Mouse (Mus musculus) midbrain, embryonic 11.5 days (tissue): ENCODE measurements around the gene Pthlh. TPM values are rescaled to one million over a fixed set of nuclear protein-coding genes. Genes with fewer than 3 reads are reported as not detected.
A peak's percentile ranks its signal among the peaks of the same experiment; 100 is the strongest.
"Not testable (repeated sequence)": the region's sequence is repeated elsewhere in the genome, so short reads cannot be mapped to it uniquely, and the experiment has no call there.

Experiments
- ATAC-seq: fragments of 200-750 bp; cut with Nextera tagmentation; 2 replicates; pipeline ENCODE4 v1.8.0; 2017; ENCODE audit warnings: moderate TSS enrichment, moderate library complexity; ENCODE audit not compliant: low FRiP score
- DNase-seq: peaks from one replicate; pipeline ENCODE4 v3.0.0; 2015; ENCODE audit warnings: low spot score; ENCODE audit errors: missing footprints
- H3K27ac ChIP-seq: fragments of 300-500 bp; sonication (generic); 2 replicates; pipeline ENCODE4 v1.5.1; 2014; ENCODE audit warnings: low read depth, low read length
- H3K27me3 ChIP-seq: fragments of 300-500 bp; sonication (generic); 2 replicates; pipeline ENCODE4 v1.6.1; 2014; ENCODE audit warnings: mild to moderate bottlenecking, low read length, moderate library complexity, mixed read lengths; ENCODE audit not compliant: control insufficient read depth, insufficient read depth
- H3K36me3 ChIP-seq: fragments of 300-500 bp; sonication (generic); 2 replicates; pipeline ENCODE4 v1.6.1; 2014; ENCODE audit warnings: mild to moderate bottlenecking, low read length, moderate library complexity, mixed read lengths; ENCODE audit not compliant: control insufficient read depth, insufficient read depth
- H3K4me1 ChIP-seq: fragments of 300-500 bp; sonication (generic); 2 replicates; pipeline ENCODE4 v1.6.1; 2014; ENCODE audit warnings: low read length; ENCODE audit not compliant: control insufficient read depth, insufficient read depth
- H3K4me2 ChIP-seq: fragments of 300-500 bp; sonication (generic); 2 replicates; pipeline ENCODE4 v1.6.1; 2014; ENCODE audit warnings: mild to moderate bottlenecking, moderate library complexity
- H3K4me3 ChIP-seq: fragments of 300-500 bp; sonication (generic); 2 replicates; pipeline ENCODE4 v1.5.1; 2014; ENCODE audit warnings: low read depth, low read length
- H3K9ac ChIP-seq: fragments of 300-500 bp; sonication (generic); 2 replicates; pipeline ENCODE4 v1.6.1; 2014; ENCODE audit warnings: low read length
- H3K9me3 ChIP-seq: fragments of 300-500 bp; sonication (generic); 2 replicates; pipeline ENCODE4 v1.6.1; 2016; ENCODE audit warnings: low read length; ENCODE audit not compliant: control insufficient read depth
- WGBS: fragments of 180-500 bp; shearing (Covaris S2); extraction: QIAGEN DNeasy Blood & Tissue Kit; methylation state at CpG from one replicate; pipeline ENCODE4 v1.1.7; 2014; 5-methylcytosine and 5-hydroxymethylcytosine counted together
- polyA plus RNA-seq: library from polyadenylated mRNA; unstranded; fragments of >200 nt; fragmentation: Nextera tagmentation; extraction: Ambion mirVana; gene quantifications from 2 replicates; pipeline ENCODE4 v1.2.1, GENCODE M21; 2014

Gene Pthlh
- 0.25 and 0.39 TPM in 2 replicates for polyA plus RNA-seq

DNA sequence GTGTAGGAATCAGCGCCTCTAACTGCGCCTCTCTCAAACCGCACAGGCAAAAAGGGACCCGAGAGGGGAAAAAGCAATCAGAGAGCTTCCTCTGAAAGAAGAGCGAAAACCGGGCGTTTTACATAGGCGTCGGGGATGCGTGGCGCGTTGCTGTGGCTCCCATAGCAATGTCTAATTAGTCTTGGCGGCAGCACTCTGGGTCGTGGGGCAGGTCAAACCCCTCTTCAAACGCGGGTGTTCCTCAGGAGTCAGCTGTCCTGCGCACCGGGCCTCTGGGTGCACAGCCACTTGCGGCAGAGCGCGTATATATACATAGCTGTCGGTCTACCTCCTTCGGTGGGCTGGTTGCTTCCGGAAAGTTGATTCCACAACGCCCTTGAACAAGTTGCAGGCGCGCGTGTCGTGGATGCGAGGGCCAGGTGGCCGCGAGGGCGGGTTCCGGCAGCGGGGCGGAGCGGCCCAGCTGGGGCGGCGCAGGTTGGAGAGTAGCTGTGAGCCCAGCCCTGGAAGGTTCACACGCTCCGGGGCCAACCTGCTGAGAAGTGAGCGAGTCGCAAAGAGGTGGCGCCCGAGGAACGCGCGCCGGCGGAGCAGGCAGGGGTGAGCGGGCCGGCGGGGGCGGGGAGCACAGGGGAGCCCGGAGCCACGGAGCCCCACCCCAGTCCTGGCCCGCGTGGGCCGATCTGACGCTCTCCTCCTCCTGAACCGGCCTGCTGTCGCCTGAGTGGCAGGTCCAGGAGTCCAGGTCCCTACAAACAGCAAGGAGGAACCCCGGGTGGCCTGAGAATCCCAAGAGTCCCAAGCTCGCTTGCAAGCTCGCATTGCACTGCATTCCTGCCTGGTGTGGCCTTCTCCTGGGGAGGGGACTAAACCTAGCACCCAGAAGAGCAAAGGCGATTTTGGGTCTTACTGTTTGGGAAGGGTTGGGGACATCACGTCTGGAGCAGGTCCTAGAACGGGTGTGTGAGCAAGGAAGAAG is at the start of gene Pthlh:
Gene Pthlh (minus strand): TSS at position 597 of the 979 bp plus-strand sequence.
- H3K36me3 ChIP-seq, result no peaks in the 10 kb centered on the region
- peak within 1 kb of the TSS; percentile 52 for H3K9ac ChIP-seq
- H3K4me2 ChIP-seq, result peak within 1 kb of the TSS; percentile 83
- no peaks in the 10 kb centered on the region for H3K9me3 ChIP-seq
- H3K4me1 ChIP-seq, result peaks cover 3% of the 10 kb centered on the region
- H3K27ac ChIP-seq, result no peak within 1 kb of the TSS
- H3K27me3 ChIP-seq, result peaks cover 37% of the 10 kb centered on the region
- ATAC-seq (peak; percentile 86), DNase-seq (peak; percentile 96)
- H3K4me3 ChIP-seq, result peak within 1 kb of the TSS; percentile 44
- under 1% methylated on average over 66 of the region's 68 CpGs for WGBS

DNA sequence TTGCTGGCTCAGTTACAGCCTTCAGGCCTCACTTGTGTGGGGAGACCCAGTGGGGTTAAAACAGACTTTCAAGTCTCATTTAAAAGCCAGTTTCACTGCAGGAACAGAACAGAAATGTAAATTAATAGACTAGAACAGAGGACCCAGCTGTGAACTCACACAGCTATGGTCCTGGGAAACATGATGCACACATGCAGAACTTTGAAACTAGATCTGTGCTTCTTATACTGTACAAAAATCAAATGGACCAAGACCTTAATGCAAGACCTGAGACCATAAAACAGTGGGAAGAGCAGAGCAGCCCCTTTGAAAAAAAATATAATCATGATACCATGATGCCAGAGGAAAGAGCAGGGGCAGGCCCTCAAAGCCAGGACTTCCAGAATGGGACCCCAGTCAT is 49.3 kb upstream of the Pthlh start:
- ATAC-seq, result no peak
- H3K36me3 ChIP-seq, result no peaks in the 10 kb centered on the region

DNA sequence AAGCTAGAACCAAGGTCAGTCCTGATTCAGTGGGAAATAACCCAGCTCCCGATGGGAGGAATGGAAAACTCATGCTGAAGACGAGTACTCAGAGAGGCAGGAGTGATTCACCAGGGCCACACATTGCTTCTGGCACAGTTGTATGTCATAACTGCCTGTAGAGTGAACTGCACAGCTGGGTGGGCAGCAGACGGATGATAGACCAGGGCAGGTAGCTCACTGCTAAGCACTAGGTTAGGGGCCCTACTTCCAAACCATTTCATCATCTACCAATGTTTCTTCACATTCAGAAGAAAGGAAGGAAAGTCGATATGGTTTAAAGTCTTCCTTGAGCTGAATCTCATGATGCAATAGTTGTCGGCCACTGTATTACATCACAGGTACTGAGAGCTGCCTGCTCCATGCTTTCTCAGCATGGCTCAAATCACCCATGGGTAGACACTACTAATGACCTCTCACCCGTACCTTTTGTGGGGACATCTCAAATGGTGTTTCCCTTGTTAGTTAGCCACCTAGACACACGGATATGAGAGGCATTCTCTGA is 46.5 kb upstream of the Pthlh start:
- Histone ChIP-seq H3K9me3 (no peaks in the 10 kb centered on the region), H3K4me1 (no peaks in the 10 kb centered on the region), H3K4me3 (no peak overlapping the region), H3K27ac (no peak overlapping the region), H3K27me3 (no peaks in the 10 kb centered on the region), H3K9ac (no peak overlapping the region), H3K36me3 (no peaks in the 10 kb centered on the region), H3K4me2 (no peak overlapping the region)
- DNase-seq (no peak), ATAC-seq (no peak)
- 84% methylated on average over 7 of the region's 7 CpGs for WGBS

More for the DNA sequence above, 49.3 kb upstream of the Pthlh start:
- Histone ChIP-seq H3K4me2 (no peak overlapping the region), H3K27me3 (no peaks in the 10 kb centered on the region), H3K4me1 (no peaks in the 10 kb centered on the region), H3K4me3 (no peak overlapping the region), H3K27ac (no peak overlapping the region), H3K9me3 (no peaks in the 10 kb centered on the region), H3K9ac (no peak overlapping the region)
- no peak for DNase-seq

DNA sequence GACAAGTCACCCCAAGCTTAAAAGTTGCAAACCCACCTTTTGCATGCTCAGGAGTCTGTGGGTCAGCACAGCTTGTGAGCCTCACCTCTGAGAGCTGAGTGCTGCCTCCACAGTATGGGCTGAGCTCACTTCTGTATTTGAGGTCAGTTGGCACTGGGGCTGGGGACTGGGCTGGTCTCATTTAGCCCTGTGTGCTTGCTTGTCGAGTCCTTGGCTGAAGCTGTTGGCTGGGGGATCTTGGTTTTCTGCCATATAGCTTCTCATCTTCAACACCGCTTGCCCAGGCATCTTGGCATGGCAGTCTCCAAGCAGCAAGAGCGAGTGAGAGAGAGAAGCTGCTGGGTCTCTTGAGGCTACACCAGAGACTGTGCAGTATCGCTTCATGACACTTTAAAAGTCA is 46.1 kb upstream of the Pthlh start:
- 89% methylated on average over 4 of the region's 4 CpGs for WGBS
- Histone ChIP-seq H3K27ac (no peak overlapping the region), H3K36me3 (no peaks in the 10 kb centered on the region), H3K27me3 (no peaks in the 10 kb centered on the region), H3K4me2 (no peak overlapping the region), H3K9me3 (no peaks in the 10 kb centered on the region), H3K4me3 (no peak overlapping the region), H3K4me1 (no peaks in the 10 kb centered on the region), H3K9ac (no peak overlapping the region)
- ATAC-seq (no peak), DNase-seq (no peak)

DNA sequence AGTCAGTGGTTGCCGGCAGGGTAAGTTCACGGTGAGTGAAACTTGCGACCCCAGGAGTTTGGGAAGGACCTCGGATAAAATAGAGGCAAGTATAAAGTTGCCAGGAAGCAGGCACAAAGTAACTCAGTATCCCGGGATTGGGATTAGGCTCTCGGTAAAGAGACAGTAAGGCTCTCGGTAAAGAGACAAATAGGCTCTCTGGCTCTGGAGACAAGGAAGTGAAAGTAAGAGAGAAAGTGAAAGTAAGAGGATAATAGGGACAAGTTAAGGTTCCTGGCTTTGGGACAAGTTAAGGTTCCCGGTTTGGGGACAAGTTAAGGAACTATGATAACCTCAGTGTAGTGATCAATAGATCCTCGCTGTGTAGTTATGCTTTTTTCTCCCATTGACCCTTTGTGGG is 40.3 kb upstream of the Pthlh start:
- H3K9me3 ChIP-seq, H3K27me3 ChIP-seq, H3K4me2 ChIP-seq, ATAC-seq, H3K4me1 ChIP-seq, H3K36me3 ChIP-seq, H3K9ac ChIP-seq, H3K27ac ChIP-seq, DNase-seq, H3K4me3 ChIP-seq: not testable (repeated sequence)
- 70% methylated on average over 4 of the region's 9 CpGs for WGBS

DNA sequence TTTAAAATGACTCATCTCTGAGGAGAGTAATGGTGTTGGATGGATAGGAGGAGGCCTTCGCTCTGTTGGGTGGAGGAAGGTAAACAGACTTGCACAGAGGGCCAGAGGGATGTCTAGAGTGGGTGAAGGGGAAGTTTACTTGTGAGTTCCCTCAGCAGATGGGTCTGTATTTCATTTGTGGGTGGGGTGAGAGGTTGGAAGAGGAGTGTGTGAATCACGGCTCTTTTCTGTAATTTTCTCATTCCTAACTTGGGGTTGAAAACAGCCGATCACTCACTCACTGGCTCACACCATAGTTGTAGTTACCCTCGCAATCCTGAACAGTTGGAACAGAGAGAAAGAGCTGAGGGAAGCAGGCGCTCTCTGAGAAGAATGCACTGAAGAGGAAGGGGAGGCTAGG is 35.6 kb upstream of the Pthlh start:
- ATAC-seq, result no peak
- Histone ChIP-seq H3K27ac (no peak overlapping the region), H3K4me2 (no peak overlapping the region), H3K27me3 (no peaks in the 10 kb centered on the region), H3K4me1 (no peaks in the 10 kb centered on the region), H3K9ac (no peak overlapping the region), H3K4me3 (no peak overlapping the region), H3K36me3 (no peaks in the 10 kb centered on the region), H3K9me3 (no peaks in the 10 kb centered on the region)
- 84% methylated on average over 5 of the region's 5 CpGs for WGBS
- DNase-seq, result no peak

DNA sequence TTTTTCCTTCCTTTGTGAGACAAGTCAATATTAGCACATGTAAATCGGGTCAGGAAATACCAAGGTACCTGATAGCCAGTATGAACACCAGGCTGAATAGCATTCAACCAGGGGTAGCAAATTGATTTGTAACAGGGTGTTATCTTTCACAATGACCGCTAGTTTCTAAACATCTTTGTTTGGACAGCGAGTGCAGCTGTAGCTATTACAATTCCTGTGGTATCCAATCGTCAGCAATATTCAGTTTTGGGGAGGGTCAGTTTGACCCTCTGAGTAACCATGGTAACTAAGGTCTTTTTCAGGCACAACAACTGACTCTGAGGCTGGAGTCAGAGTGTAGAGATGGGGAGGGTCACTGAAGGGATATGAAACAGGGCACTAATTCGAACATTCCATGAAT is 15.3 kb upstream of the Pthlh start:
- Histone ChIP-seq H3K4me1 (peaks cover 3% of the 10 kb centered on the region), H3K9ac (no peak overlapping the region), H3K36me3 (no peaks in the 10 kb centered on the region), H3K27me3 (no peaks in the 10 kb centered on the region), H3K4me2 (no peak overlapping the region), H3K9me3 (peaks cover 5% of the 10 kb centered on the region), H3K4me3 (no peak overlapping the region), H3K27ac (no peak overlapping the region)
- ATAC-seq, result peak; percentile 81
- DNase-seq, result peak; percentile 85
- WGBS, result 30% methylated on average over 5 of the region's 5 CpGs

DNA sequence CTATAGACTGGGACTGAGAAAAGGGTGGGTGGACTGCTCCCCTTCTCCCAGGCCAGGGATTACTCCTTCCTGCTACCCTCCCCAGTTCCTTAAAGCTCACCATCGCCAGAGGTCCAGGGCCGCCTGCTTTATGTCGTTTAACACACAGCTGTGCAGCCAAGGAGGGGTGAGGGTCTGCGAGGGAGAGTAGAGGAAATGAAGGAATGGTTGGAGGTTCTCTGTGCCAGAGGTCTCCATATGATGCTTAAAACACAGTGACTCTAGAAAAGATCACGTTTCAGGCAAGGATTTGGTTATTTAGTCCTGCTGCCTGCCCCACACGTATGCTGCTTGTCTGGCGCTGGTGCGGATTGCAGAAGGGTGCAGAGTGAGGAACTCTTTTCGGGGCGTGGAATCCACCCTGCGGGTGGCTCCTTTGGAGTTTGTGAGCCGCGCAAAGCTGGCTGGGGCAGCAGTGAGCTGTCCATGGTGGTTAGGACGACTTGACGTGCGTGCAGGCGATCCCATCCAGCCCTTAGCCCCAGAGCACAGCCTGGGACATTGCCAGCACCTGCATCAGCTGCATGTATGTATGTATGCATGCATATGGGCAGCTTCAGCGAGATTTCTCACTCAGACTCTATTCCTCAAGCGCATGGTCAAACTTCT is 4.3 kb upstream of the Pthlh start:
- no peak overlapping the region for H3K4me2 ChIP-seq
- 5% methylated on average over 19 of the region's 19 CpGs for WGBS

DNA sequence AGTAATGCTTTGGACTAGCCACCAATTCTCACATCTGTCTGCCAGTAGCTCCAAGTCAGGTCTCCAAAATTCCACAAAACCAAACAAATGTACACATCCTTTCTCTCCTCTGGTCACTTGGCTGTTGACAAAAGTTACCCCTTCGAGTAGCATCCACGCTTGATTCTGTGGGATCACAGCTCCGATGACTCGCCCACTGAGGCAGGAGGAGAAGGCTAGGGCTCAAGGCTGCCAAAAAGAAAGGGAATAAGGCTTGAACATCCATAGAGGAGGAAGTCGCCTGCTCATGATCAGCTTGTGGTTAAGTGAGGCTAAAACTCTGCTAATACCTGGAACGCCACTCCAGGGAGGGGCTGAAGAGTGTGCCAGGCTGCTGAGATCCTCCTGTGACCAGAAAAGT is 2.5 kb upstream of the Pthlh start:
- peaks cover 35% of the 10 kb centered on the region for H3K27me3 ChIP-seq
- H3K4me2 ChIP-seq, result no peak overlapping the region
- peaks cover 3% of the 10 kb centered on the region for H3K4me1 ChIP-seq
- H3K9me3 ChIP-seq, result no peaks in the 10 kb centered on the region
- H3K27ac ChIP-seq, result no peak overlapping the region
- WGBS, result 88% methylated on average over 6 of the region's 6 CpGs
- no peaks in the 10 kb centered on the region for H3K36me3 ChIP-seq
- H3K9ac ChIP-seq, result no peak overlapping the region
- DNase-seq, result no peak
- no peak for ATAC-seq
- no peak overlapping the region for H3K4me3 ChIP-seq

More for the DNA sequence above, 4.3 kb upstream of the Pthlh start:
- no peak overlapping the region for H3K9ac ChIP-seq
- no peaks in the 10 kb centered on the region for H3K36me3 ChIP-seq
- H3K4me1 ChIP-seq, result peaks cover 3% of the 10 kb centered on the region
- DNase-seq, result no peak
- H3K4me3 ChIP-seq, result no peak overlapping the region
- no peak overlapping the region for H3K27ac ChIP-seq
- ATAC-seq, result no peak
- H3K27me3 ChIP-seq, result peaks cover 20% of the 10 kb centered on the region
- no peaks in the 10 kb centered on the region for H3K9me3 ChIP-seq
